10 mouse cellular contexts compared by ENCODE assay signal in genomic region chr7:130892973-130893372, GRCm38 (mm10). TPM values are rescaled to one million over a fixed set of nuclear protein-coding genes. Genes with fewer than 3 reads are reported as not detected.
A peak's percentile ranks its signal among the peaks of the same experiment; 100 is the strongest.
DNase-seq lines count a peak whose midpoint lies in the region; ATAC-seq and TF ChIP-seq lines count a peak whose summit lies in the region.
"Had no signal": no experiment of that assay in that cellular context is flagged by ENCODE, and none has a peak within 500 bp of the region (broad histone marks: within the 10 kb centered on the region; RNA-seq: fewer than 3 reads in every experiment).

No protein-coding gene starts in this region.

- dilution Hi-C loops in CH12.LX (cut with MboI; ENCODE audit: extremely low pct_ligation_motif_present, extremely low pct_unique_long_range_greater_than_20kb, low sequenced_read_pairs): no loop called here

- peaks cover 16% of the 10 kb centered on the region for H3K36me3 ChIP-seq in heart, adult 2 months (ENCODE audit: control insufficient read depth, insufficient read depth, low read length)
- H3K36me3 ChIP-seq in heart, embryonic 10.5 days: peaks cover 25% of the 10 kb centered on the region
- no peaks in the 10 kb centered on the region for H3K36me3 ChIP-seq in CH12.LX (replicated peaks in 1 of 2; ENCODE audit: control insufficient read depth in 1 of 2, insufficient read depth in 1 of 2, low read length in 1 of 2)
- H3K36me3 ChIP-seq in forebrain, embryonic 10.5 days (replicated peaks): peaks cover 19% of the 10 kb centered on the region

- H3K27ac ChIP-seq in heart, adult 2 months: peak overlapping the region; percentile 55
- H3K27ac ChIP-seq in heart, embryonic 10.5 days: no peak overlapping the region
- no peak overlapping the region for H3K27ac ChIP-seq in CH12.LX (ENCODE audit: insufficient read depth, low read depth)
- H3K27ac ChIP-seq in forebrain, embryonic 10.5 days: no peak overlapping the region
- H3K27ac ChIP-seq: heart, embryonic 15.5 days; midbrain, embryonic 12.5 days had no signal

- H3K9me3 ChIP-seq in heart, embryonic 10.5 days: no peaks in the 10 kb centered on the region
- no peaks in the 10 kb centered on the region for H3K9me3 ChIP-seq in CH12.LX (replicated peaks; ENCODE audit: low read length)
- no peaks in the 10 kb centered on the region for H3K9me3 ChIP-seq in forebrain, embryonic 10.5 days
- H3K9me3 ChIP-seq: heart, embryonic 15.5 days; midbrain, embryonic 12.5 days had no signal

- ATAC-seq in granulocyte monocyte progenitor cell, adult 5-6 weeks (replicated peaks; ENCODE audit: poor library complexity, severe bottlenecking): peak; percentile 98

- TF ChIP-seq CTCF in heart, adult 2 months (IDR thresholded peaks at IDR 0.05): no peak
- TF ChIP-seq CTCF in CH12.LX (conservative IDR thresholded peaks at IDR 0.05 in 1 of 2, IDR thresholded peaks at IDR 0.05 in 1 of 2; ENCODE audit: low read depth in 2 of 2, low read length in 2 of 2): no peak

- H3K9ac ChIP-seq in heart, adult 2 months (ENCODE audit: low read depth, low read length): no peak overlapping the region
- H3K9ac ChIP-seq in CH12.LX (ENCODE audit: insufficient read depth, low read depth): no peak overlapping the region
- H3K9ac ChIP-seq: heart, embryonic 15.5 days; midbrain, embryonic 12.5 days had no signal

- H3K4me2 ChIP-seq in CH12.LX (ENCODE audit: insufficient read depth, low read depth, poor library complexity, severe bottlenecking): no peak overlapping the region
- H3K4me2 ChIP-seq: heart, embryonic 15.5 days; midbrain, embryonic 12.5 days had no signal

- DNase-seq in heart, adult 2 months: peak; percentile 38 to 48
- no peak for DNase-seq in heart, embryonic 10.5 days (ENCODE audit: low spot score)
- peak; percentile 24 for DNase-seq in CH12.LX (ENCODE audit: extremely low read depth)
- DNase-seq in lung, postnatal 4 days: peak; percentile 29 to 57
- DNase-seq in thymus, postnatal 4 days: peak; percentile 45
- no peak for DNase-seq in forebrain, embryonic 10.5 days (ENCODE audit: extremely low spot score, low spot score)
- DNase-seq in cerebellum, postnatal 10 days: no peak

- H3K4me1 ChIP-seq in heart, adult 2 months (ENCODE audit: control insufficient read depth, insufficient read depth, low read length): no peaks in the 10 kb centered on the region; the same call in none of the 2 replicates
- peaks cover 13% of the 10 kb centered on the region for H3K4me1 ChIP-seq in heart, embryonic 10.5 days
- peaks cover 0 to 31% of the 10 kb centered on the region in 2 experiments; a peak in 2 of 4 replicates for H3K4me1 ChIP-seq in CH12.LX (ENCODE audit: control insufficient read depth in 1 of 2, insufficient read depth in 2 of 2)
- peaks cover 23% of the 10 kb centered on the region for H3K4me1 ChIP-seq in forebrain, embryonic 10.5 days

- no peaks in the 10 kb centered on the region for H3K27me3 ChIP-seq in heart, adult 2 months (ENCODE audit: control insufficient read depth, insufficient read depth, low read length)
- no peaks in the 10 kb centered on the region for H3K27me3 ChIP-seq in heart, embryonic 10.5 days (ENCODE audit: insufficient read depth, poor library complexity, severe bottlenecking)
- H3K27me3 ChIP-seq in CH12.LX (replicated peaks): peaks cover 2% of the 10 kb centered on the region
- peaks cover 8% of the 10 kb centered on the region; the same call in 1 of the 2 replicates for H3K27me3 ChIP-seq in forebrain, embryonic 10.5 days (ENCODE audit: poor library complexity, severe bottlenecking)
- H3K27me3 ChIP-seq: heart, embryonic 15.5 days; midbrain, embryonic 12.5 days had no signal

- TF ChIP-seq RAD21 in CH12.LX (IDR thresholded peaks at IDR 0.05; ENCODE audit: low read depth, low read length): no peak

- 58% methylated on average over 6 of the region's 6 CpGs for WGBS in heart, adult 2 months
- WGBS in heart, embryonic 10.5 days: 83% methylated on average over 6 of the region's 6 CpGs
- WGBS in forebrain, embryonic 10.5 days: 89% methylated on average over 6 of the region's 6 CpGs

- no peaks in the 10 kb centered on the region; the same call in 1 of the 2 replicates for H3K79me2 ChIP-seq in heart, adult 2 months (replicated peaks; ENCODE audit: control insufficient read depth, insufficient read depth, low read length)
- H3K79me2 ChIP-seq in CH12.LX (replicated peaks; ENCODE audit: control insufficient read depth, extremely low read depth, insufficient read depth, poor library complexity, severe bottlenecking): no peaks in the 10 kb centered on the region

- no peak for TF ChIP-seq POLR2A in heart, adult 2 months (IDR thresholded peaks at IDR 0.05; ENCODE audit: insufficient read depth, low read depth, low read length)
- no peak for TF ChIP-seq POLR2A in CH12.LX (IDR thresholded peaks at IDR 0.05; ENCODE audit: low read depth, low read length)

- no peak overlapping the region for H3K4me3 ChIP-seq in heart, adult 2 months
- no peak overlapping the region for H3K4me3 ChIP-seq in heart, embryonic 10.5 days
- H3K4me3 ChIP-seq in CH12.LX (replicated peaks in 1 of 3; ENCODE audit: low read depth in 2 of 3, low read length in 2 of 3, poor library complexity in 1 of 3): no peak overlapping the region
- H3K4me3 ChIP-seq in forebrain, embryonic 10.5 days: no peak overlapping the region
- H3K4me3 ChIP-seq: heart, embryonic 15.5 days; midbrain, embryonic 12.5 days had no signal

- TF ChIP-seq EP300 in heart, adult 2 months (IDR thresholded peaks at IDR 0.05; ENCODE audit: insufficient read depth, low read depth, low read length): no peak
- TF ChIP-seq EP300 in CH12.LX (IDR thresholded peaks at IDR 0.05; ENCODE audit: low read length): no peak

- in situ Hi-C loops in CH12.LX (cut with MboI; ENCODE audit: low pct_ligation_motif_present, low pct_unique_long_range_greater_than_20kb, low sequenced_read_pairs): no loop called here

- intact Hi-C loops in heart, adult 2 months (cut with DNase I): no loop called here

TF ChIP-seq in CH12.LX, 34 proteins besides CTCF, POLR2A, EP300 and RAD21:
- TF ChIP-seq HCFC1 (IDR thresholded peaks at IDR 0.05; ENCODE audit: low read depth, low read length): no peak
- no peak for TF ChIP-seq ZC3H11A (IDR thresholded peaks at IDR 0.05; ENCODE audit: low read depth, low read length)
- no peak for TF ChIP-seq NELFE (IDR thresholded peaks at IDR 0.05; ENCODE audit: low read depth, low read length)
- TF ChIP-seq ZMIZ1 (IDR thresholded peaks at IDR 0.05; ENCODE audit: low read depth, low read length): no peak
- TF ChIP-seq USF2 (conservative IDR thresholded peaks at IDR 0.05; ENCODE audit: low read depth, low read length): no peak
- no peak for TF ChIP-seq PAX5 (IDR thresholded peaks at IDR 0.05; ENCODE audit: low read length)
- TF ChIP-seq SIN3A (IDR thresholded peaks at IDR 0.05; ENCODE audit: low read length): no peak
- TF ChIP-seq NRF1 (IDR thresholded peaks at IDR 0.05; ENCODE audit: low read depth, low read length): no peak
- TF ChIP-seq MYC (IDR thresholded peaks at IDR 0.05; ENCODE audit: low read depth, low read length): no peak
- no peak for TF ChIP-seq POLR2AphosphoS2 (IDR thresholded peaks at IDR 0.05; ENCODE audit: low read depth, low read length)
- no peak for TF ChIP-seq ZKSCAN1 (IDR thresholded peaks at IDR 0.05; ENCODE audit: borderline replicate concordance, low read depth, low read length)
- no peak for TF ChIP-seq UBTF (IDR thresholded peaks at IDR 0.05; ENCODE audit: low read depth, low read length)
- TF ChIP-seq TBP (conservative IDR thresholded peaks at IDR 0.05; ENCODE audit: low read depth, low read length): no peak
- TF ChIP-seq GABPA (IDR thresholded peaks at IDR 0.05; ENCODE audit: insufficient replicate concordance, low read depth, low read length): no peak
- no peak for TF ChIP-seq ELF1 (IDR thresholded peaks at IDR 0.05; ENCODE audit: low read depth, low read length)
- TF ChIP-seq USF1 (IDR thresholded peaks at IDR 0.05; ENCODE audit: low read depth, low read length): no peak
- TF ChIP-seq ZNF384 (IDR thresholded peaks at IDR 0.05; ENCODE audit: low read depth, low read length): no peak

RNA-seq across cellular contexts. Expression of gene Plekha1, which starts 27.4 kb away (rescaled TPM):
- total RNA-seq in heart, adult 2 months (2021): 10 to 100 TPM; 40.0 to 41.3 TPM
- 33.3 and 48.8 TPM in 2 replicates for polyA plus RNA-seq in heart, adult 2 months (2012; rRNA removed)
- 44.4 and 55.3 TPM in 2 replicates for polyA plus RNA-seq in heart, embryonic 10.5 days (2016; fragmentation: Nextera tagmentation; extraction: Ambion mirVana)
- total RNA-seq in CH12.LX (2012; rRNA removed) (4.0 and 8.3 TPM in 2 replicates), CH12.LX (2014; rRNA removed) (0.23 and 0.26 TPM in 2 replicates)
- 0.25 and 0.36 TPM in 2 replicates for polyA plus RNA-seq in CH12.LX (2012; ENCODE audit: insufficient read length, low read depth)
- 17.4 and 24.2 TPM in 2 replicates for total RNA-seq in granulocyte monocyte progenitor cell, adult 5-6 weeks (2014; fragmentation: Nextera tagmentation)
- 21.0 and 21.4 TPM in 2 replicates for total RNA-seq in granulocyte monocyte progenitor cell, adult 5-6 weeks (2017)
- polyA plus RNA-seq in forebrain, embryonic 10.5 days (2016; fragmentation: Nextera tagmentation; extraction: Ambion mirVana): 31.7 and 37.3 TPM in 2 replicates

RNA-seq across cellular contexts. Expression of gene Htra1, which starts 42.9 kb away (rescaled TPM):
- 100 to 1,000 TPM; 102 to 117 TPM for total RNA-seq in heart, adult 2 months (2021)
- 85.7 and 91.1 TPM in 2 replicates for polyA plus RNA-seq in heart, adult 2 months (2012; rRNA removed)
- polyA plus RNA-seq in heart, embryonic 10.5 days (2016; fragmentation: Nextera tagmentation; extraction: Ambion mirVana): 7.7 and 20.0 TPM in 2 replicates
- not detected in 2 replicates for total RNA-seq in CH12.LX (2012; rRNA removed)
- not detected in 2 replicates for total RNA-seq in CH12.LX (2014; rRNA removed)
- polyA plus RNA-seq in CH12.LX (2012; ENCODE audit: insufficient read length, low read depth): not detected in 2 replicates
- total RNA-seq in granulocyte monocyte progenitor cell, adult 5-6 weeks (2014; fragmentation: Nextera tagmentation): not detected in 2 replicates
- total RNA-seq in granulocyte monocyte progenitor cell, adult 5-6 weeks (2017): not detected in 2 replicates
- polyA plus RNA-seq in forebrain, embryonic 10.5 days (2016; fragmentation: Nextera tagmentation; extraction: Ambion mirVana): 1.4 and 2.1 TPM in 2 replicates

Comparison
In these comparisons a context has a peak if more than half of its experiments do, and no peak if none do; other contexts are left out.
1. DNase-seq: peak in heart, adult 2 months (2 of 2), CH12.LX (single experiment), lung, postnatal 4 days (2 of 2) and thymus, postnatal 4 days (single experiment); none in heart, embryonic 10.5 days (single experiment), forebrain, embryonic 10.5 days (single experiment) and cerebellum, postnatal 10 days (0 of 2).
2. RNA of gene Plekha1, which starts 27.4 kb away (polyA plus RNA-seq): 44.4 to 55.3 TPM in heart, embryonic 10.5 days, 33.3 to 48.8 TPM in heart, adult 2 months and 31.7 to 37.3 TPM in forebrain, embryonic 10.5 days; 0.25 to 0.36 TPM in CH12.LX; every median in the first group is over 10 times any median in the second.